Mouse (Mus musculus) urinary bladder, postnatal 10 days (tissue): ENCODE measurements around the gene Fmnl1.
A peak's percentile ranks its signal among the peaks of the same experiment; 100 is the strongest.

Experiments used
- DNase-seq: peaks from one replicate; pipeline ENCODE4 v3.0.0; 2022; ENCODE audit warnings: low spot score

Gene Fmnl1

GRCm38 (mm10) chr11:103170494-103171285 lies at the start of gene Fmnl1:
Gene Fmnl1, plus strand, starts transcription at chr11:103171107.
- no peak for DNase-seq

- peak; percentile 39 for DNase-seq
Observed at GRCm38 (mm10) chr11:103131701-103132575, 39.0 kb upstream of the Fmnl1 start, which contains the start of gene Hexim2. Gene Hexim2, plus strand, starts transcription at chr11:103132429.

DNA sequence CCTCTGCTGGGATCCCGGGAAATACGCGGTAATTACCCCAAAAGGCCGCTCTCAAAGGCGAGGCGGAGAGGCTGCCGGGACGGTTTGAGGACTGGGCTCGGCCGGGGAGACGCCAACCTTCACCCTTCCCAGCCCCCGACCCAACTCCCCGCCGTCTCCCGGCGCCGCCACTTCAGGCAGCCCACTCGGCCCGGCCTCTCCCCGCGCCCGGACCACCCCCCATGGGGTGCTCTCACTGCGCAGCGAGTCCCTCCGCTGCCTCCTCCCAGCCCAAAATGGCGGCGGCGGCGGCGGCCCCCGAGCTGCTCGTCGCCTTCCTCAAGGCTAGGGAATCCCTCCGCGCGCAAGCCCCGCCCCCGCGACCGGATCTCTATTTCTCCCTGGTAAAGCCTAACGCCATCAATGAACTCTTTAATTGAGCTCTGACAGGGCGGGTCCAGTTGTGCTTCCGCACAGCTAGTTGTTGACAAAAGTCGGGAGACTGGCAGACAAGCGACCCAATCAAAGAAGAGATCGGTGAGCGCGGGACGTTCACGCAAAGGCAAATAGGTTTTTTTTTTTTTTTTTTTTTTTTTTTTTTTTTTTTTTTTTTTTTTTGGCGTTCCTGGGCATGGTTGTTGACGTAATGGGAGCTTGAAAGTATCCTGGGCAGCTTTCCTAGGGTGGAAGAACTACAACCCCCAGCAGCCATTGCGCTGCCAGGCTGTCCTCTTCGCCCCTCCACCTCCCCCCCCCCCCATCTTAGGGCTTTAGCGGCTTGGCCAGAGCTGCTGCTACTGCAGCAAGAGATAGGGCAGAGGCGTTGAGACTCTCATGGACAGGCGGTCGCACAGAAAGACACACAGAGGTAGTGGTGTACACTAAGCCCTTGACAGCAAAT lies 38.1 kb upstream of the Fmnl1 start:
- peak; percentile 100 for DNase-seq

GRCm38 (mm10) chr11:103133456-103134185 lies 37.3 kb upstream of the Fmnl1 start:
- DNase-seq, result no peak

DNA sequence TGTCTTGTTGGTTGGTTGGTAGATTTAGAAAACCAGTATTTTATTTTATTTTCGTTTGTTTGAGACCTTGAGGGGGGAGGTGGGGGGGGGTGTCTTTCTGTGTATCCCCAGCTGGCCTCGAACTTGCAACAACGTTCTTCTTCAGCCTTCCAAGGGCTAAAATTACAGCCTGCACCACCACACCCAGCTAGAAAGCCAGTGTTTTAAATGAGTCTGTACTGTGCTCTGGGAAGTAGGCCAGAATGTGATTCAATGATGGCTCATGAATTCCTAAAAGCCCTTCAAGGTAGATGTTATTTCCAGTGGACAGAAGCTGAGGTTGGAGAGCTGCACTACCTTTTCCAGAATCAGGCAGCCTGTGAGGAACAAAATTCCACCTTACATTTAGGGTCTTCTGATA lies 36.7 kb upstream of the Fmnl1 start:
- no peak for DNase-seq

GRCm38 (mm10) chr11:103136039-103136577 lies 34.8 kb upstream of the Fmnl1 start:
- no peak for DNase-seq

- no peak for DNase-seq
Observed at GRCm38 (mm10) chr11:103139951-103140762, 30.8 kb upstream of the Fmnl1 start.

DNA sequence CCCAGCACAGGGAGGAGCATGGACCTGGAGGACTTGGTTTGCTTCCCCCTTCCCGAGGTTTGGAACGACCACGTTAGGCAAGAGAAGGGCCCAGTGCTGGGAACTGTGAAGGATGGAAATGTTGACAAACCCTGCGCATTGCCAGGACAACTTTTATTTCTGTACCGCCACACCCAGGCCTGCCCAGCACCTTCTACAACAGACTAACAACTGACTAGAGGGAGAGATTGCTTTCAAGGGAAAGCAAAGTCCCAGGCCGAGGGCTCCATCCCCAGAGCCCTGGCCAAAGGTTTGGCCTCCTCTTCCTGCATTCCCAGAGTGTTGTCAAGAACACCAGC lies 30.2 kb upstream of the Fmnl1 start:
- DNase-seq, result no peak

- DNase-seq, result no peak
Observed at GRCm38 (mm10) chr11:103141101-103141943, 29.6 kb upstream of the Fmnl1 start.

- DNase-seq, result no peak
Observed at GRCm38 (mm10) chr11:103141944-103142255, 29.0 kb upstream of the Fmnl1 start.

DNA sequence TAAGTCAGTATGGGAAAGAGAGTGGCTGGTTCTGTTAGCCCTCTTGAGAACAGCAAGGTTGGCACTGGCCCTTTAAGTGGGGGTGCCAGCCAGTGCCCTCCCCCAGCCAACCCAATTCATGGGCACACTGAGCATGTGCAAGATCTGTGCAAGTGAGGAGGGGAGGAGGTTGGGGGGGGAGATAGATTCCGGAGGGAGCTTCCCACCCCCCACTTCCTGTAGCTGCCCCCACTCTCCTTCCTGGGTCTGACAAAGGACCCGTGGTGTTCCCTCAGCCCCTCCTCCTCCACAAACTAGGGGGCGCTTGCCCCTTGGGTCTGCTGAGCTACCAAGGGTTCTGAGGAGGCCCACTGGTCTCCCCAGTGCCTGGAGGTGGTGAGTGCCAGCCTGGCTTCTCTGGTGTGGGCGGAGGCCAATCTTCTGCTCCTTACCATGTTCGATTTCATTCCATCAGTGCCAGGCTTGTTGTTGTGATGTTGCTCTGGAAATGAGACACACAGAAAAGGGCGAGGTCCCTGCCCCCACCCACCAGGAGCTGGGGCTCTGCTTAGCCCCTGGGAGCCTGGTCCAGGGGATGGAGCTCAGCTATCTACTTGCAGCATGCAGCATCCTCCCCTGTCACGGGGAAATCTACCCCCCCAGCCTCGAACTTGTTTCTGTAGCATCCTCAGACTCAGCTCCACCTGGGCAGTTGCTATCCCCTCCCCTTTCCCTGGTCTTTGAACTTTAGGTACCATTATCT lies 28.3 kb upstream of the Fmnl1 start:
- DNase-seq, result no peak

GRCm38 (mm10) chr11:103144309-103145285 lies 26.3 kb upstream of the Fmnl1 start:
- DNase-seq, result no peak

DNA sequence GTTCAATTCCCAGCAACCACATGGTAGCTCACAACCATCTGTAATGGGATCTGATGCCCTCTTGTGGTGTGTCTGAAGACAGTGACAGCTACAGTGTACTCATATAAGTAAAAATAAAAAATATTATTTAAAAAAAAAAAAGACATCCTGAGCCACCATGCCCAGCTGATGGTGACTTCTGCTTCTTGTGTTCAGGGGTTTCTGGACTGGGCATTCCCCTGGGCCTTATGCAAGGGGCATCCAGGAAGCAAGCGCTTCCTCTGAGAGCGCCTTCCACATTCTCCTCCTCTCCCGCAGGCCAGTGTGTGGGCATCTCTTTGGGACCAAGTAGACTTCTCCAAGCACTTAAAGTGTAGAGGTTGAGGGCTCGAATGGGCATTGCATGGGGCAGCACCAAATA lies 24.5 kb upstream of the Fmnl1 start:
- DNase-seq, result no peak

DNA sequence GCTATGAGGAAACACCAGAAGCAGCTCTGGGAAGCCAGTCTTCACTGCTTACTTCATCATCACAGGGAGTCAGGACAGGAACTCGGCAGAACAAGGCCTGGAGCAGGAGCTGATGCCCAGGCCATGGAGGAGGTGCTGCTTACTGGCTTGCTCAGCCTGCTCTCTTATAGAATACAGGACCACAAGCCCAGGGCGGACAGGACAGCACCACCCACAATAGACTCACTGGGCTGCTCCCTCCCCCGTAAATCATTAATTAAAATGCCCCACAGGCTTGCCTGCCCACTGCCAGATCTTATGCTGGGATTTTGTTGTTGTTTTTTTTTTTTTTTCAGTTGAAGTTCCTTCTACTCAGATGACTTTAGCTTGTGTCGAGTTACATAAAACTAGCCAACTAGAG lies 23.1 kb upstream of the Fmnl1 start:
- no peak for DNase-seq

GRCm38 (mm10) chr11:103149771-103150170 lies 21.1 kb upstream of the Fmnl1 start:
- DNase-seq, result no peak

GRCm38 (mm10) chr11:103158621-103159478 lies 12.1 kb upstream of the Fmnl1 start:
- DNase-seq, result peak; percentile 93

- DNase-seq, result no peak
Observed at GRCm38 (mm10) chr11:103160738-103161137, 10.2 kb upstream of the Fmnl1 start.
